Mouse (Mus musculus): ENCODE data around the gene 4933402N03Rik. TPM values are rescaled to one million over a fixed set of nuclear protein-coding genes. Genes with fewer than 3 reads are reported as not detected.

Gene 4933402N03Rik
- polyA plus RNA-seq, 1 experiment from 2014 or later = not detected

- Histone ChIP-seq H3K4me3 (no peak overlapping the region), H3K4me2 (no peak overlapping the region), H3K9ac (no peak overlapping the region), H3K27ac (no peak overlapping the region), H3K27me3 (no peaks in the 10 kb centered on the region), H3K4me1 (no peaks in the 10 kb centered on the region), H3K36me3 (no peaks in the 10 kb centered on the region), H3K9me3 (no peaks in the 10 kb centered on the region)
- ATAC-seq (ENCODE audit: insufficient number of reproducible peaks, low FRiP score, low TSS enrichment, low read depth) = no peak
- 82% methylated on average over 2 of the region's 2 CpGs for WGBS
Observed at GRCm38 (mm10) chr7:131122210-131122807, 23.8 kb downstream of the 4933402N03Rik start.

DNA sequence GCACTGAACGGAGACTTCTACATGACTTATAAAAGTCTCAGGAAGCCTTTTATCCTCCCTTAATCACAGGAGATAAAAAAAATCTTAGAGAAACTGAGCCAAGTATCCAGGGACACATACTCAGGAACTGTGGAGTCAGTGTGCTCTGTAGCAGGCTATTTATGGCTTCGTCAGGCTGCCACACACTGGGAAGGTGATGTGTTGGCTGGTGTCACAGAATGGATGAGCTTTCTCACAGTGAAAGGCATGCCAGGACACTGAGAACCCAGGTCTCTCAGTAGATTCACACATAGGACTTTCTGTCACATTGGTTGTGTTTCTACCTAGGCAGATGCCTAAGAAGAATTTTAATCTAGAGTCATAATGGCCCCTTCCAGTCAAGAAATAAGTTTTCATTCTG lies 31.7 kb downstream of the 4933402N03Rik start:
- H3K27ac ChIP-seq = no peak overlapping the region
- no peak overlapping the region for H3K9ac ChIP-seq
- no peaks in the 10 kb centered on the region for H3K27me3 ChIP-seq
- no peaks in the 10 kb centered on the region for H3K36me3 ChIP-seq
- no peaks in the 10 kb centered on the region for H3K9me3 ChIP-seq
- no peak overlapping the region for H3K4me2 ChIP-seq
- 62% methylated on average over 2 of the region's 2 CpGs for WGBS
- H3K4me1 ChIP-seq = no peaks in the 10 kb centered on the region
- no peak for ATAC-seq (ENCODE audit: insufficient number of reproducible peaks, low FRiP score, low TSS enrichment, low read depth)
- no peak overlapping the region for H3K4me3 ChIP-seq

DNA sequence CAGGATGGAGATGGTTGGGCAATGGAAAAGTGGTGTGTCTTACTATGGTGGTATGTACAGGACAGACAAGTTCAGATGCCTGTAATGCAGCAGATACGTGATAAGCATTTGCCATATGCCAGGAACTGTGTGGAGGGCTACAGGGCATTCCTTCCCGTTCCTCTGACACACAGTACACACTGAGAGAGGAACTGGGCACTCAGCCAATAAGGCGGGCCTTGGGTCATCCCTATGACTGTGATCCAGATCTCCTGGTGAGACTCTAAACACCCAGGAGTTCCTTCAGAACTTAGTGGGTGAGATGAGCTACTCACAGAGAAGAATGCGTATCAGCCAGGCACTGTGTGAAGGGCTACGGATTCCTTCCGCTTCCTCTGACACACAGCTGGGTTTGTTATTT lies 32.4 kb downstream of the 4933402N03Rik start:
- no peaks in the 10 kb centered on the region for H3K36me3 ChIP-seq
- no peak overlapping the region for H3K9ac ChIP-seq
- H3K9me3 ChIP-seq = no peaks in the 10 kb centered on the region
- no peaks in the 10 kb centered on the region for H3K27me3 ChIP-seq
- 63% methylated on average over 6 of the region's 6 CpGs for WGBS
- H3K4me2 ChIP-seq = no peak overlapping the region
- H3K4me3 ChIP-seq = no peak overlapping the region
- no peak overlapping the region for H3K27ac ChIP-seq
- H3K4me1 ChIP-seq = no peaks in the 10 kb centered on the region
- ATAC-seq (ENCODE audit: insufficient number of reproducible peaks, low FRiP score, low TSS enrichment, low read depth) = no peak

DNA sequence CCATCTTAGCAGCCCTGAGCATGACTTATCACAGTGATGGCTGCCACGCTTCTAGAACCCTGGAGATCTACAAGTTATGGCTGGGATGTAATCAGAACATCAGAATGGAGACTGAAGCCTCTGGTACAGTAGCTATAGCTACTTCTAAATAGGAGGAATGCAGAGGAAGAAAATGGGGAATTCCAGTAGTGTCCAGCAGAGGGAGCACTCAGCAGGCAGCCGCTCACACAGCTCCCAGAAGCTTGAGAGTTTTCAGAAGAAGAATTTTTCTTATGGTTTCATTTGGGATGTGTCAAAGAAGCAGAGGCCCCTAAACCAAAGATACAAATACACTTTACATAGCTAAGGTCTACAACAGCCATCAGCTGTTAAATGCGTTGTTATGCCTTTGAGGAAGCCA lies 33.6 kb downstream of the 4933402N03Rik start:
- Histone ChIP-seq H3K27ac (no peak overlapping the region), H3K4me1 (no peaks in the 10 kb centered on the region), H3K27me3 (no peaks in the 10 kb centered on the region), H3K36me3 (no peaks in the 10 kb centered on the region), H3K4me2 (no peak overlapping the region), H3K4me3 (no peak overlapping the region), H3K9me3 (no peaks in the 10 kb centered on the region), H3K9ac (no peak overlapping the region)
- no peak for ATAC-seq (ENCODE audit: insufficient number of reproducible peaks, low FRiP score, low TSS enrichment, low read depth)
- 32% methylated on average over 3 of the region's 3 CpGs for WGBS

Other genes with a start within 250 kb of the 4933402N03Rik start
- 317 and 324 TPM in 2 replicates for gene Htra1, start 210.2 kb downstream of the 4933402N03Rik start, polyA plus RNA-seq (2015; fragmentation: Nextera tagmentation; extraction: Ambion mirVana)
- 0.03 and 0.04 TPM in 2 replicates for gene Dmbt1, start 114.3 kb downstream of the 4933402N03Rik start, polyA plus RNA-seq (2015; fragmentation: Nextera tagmentation; extraction: Ambion mirVana)
- 0.01 and 0.02 TPM in 2 replicates for gene 5430419D17Rik, start 28.1 kb upstream of the 4933402N03Rik start, polyA plus RNA-seq (2015; fragmentation: Nextera tagmentation; extraction: Ambion mirVana)
- gene Cuzd1, start 176.0 kb upstream of the 4933402N03Rik start, polyA plus RNA-seq (2015; fragmentation: Nextera tagmentation; extraction: Ambion mirVana) = 0.06 TPM in 1 of 2 replicates, not detected in the other
- gene Fam24b, start 183.2 kb upstream of the 4933402N03Rik start, polyA plus RNA-seq (2015; fragmentation: Nextera tagmentation; extraction: Ambion mirVana) = not detected in 2 replicates
- gene Fam24a, start 187.6 kb upstream of the 4933402N03Rik start, polyA plus RNA-seq (2015; fragmentation: Nextera tagmentation; extraction: Ambion mirVana) = 0.36 TPM in 1 of 2 replicates, not detected in the other
- gene 2310057M21Rik, start 216.4 kb upstream of the 4933402N03Rik start, polyA plus RNA-seq (2015; fragmentation: Nextera tagmentation; extraction: Ambion mirVana) = 24.3 and 25.2 TPM in 2 replicates
- 64.4 and 65.9 TPM in 2 replicates for gene Pstk, start 224.8 kb upstream of the 4933402N03Rik start, polyA plus RNA-seq (2015; fragmentation: Nextera tagmentation; extraction: Ambion mirVana)

All from limb, embryonic 15.5 days (tissue).